Mouse (Mus musculus) ovary, postnatal 10 days (tissue): ENCODE data around the gene 1700010B08Rik.

Experiments used
- DNase-seq: peaks from one replicate; pipeline ENCODE4 v3.0.0; 2022; ENCODE audit warnings: low spot score

1700010B08Rik gene

GRCm38 (mm10) chr2:173722251-173722857, 3.1 kb downstream of the 1700010B08Rik start:
- DNase-seq = no peak

DNA sequence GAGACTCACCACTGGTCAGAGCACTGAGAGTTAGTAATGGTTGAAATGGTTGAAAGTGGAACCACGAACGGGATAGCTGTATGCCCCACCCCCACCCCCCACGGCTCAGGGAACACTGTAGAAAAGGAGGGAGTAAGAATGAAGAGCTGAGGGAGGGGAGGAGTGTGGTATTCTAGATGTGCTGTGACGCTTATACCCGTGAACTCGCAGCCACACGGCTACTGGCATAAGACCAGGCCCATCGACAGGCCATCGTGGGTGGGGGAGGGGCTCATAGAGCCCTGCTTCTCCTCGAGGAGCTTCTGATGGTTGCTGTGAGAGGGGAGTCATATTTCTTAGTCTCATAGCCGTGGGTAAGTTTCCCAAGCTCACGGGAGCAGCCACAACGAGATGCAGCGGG, 5.2 kb downstream of the 1700010B08Rik start:
- no peak for DNase-seq

GRCm38 (mm10) chr2:173724940-173725807, 6.0 kb downstream of the 1700010B08Rik start:
- no peak for DNase-seq

DNA sequence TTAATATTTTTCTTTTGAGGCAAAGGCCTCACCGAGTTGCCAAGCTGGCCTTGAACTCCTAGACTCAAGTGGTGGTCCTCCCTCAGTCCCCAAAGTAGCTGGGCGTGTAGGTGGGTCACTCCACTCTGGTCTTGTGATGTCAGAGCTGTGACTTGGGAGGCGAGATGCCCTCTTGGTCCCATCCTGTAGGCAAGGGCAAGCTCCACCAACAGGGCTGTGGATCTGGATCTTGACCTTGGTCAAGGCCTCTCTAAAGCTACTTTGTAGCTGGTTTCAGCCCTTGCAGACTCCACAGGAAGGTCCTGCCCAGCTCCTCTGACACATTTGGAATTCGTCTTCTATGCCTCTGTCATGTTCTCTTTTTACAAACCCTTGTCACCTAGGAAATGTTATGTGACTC, 6.6 kb downstream of the 1700010B08Rik start:
- no peak for DNase-seq

DNA sequence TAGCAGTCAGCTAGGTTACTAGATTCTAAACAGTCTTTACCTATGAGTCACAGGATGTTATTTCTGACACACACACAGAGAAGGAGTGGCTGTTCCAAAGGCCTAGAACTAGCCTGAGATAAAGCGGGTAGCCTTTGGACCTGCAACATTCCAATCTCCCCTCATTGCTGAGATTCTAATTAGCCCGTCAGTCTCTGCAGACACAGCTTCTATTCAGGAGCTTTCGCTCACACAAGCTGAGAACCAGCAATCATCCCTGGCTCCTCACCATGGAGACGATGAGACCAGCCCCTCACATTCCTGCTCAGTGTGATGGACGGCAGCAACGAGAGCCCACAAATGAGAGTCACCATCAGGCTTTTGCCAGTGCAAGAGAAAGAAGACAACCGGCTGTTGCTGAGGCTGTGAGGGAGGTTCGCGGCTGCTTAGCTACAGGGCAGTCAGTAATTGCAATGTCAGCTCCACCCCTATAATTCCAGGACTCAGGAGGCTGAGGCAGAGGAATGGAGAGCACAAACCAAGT, 11.3 kb downstream of the 1700010B08Rik start:
- DNase-seq = no peak

DNA sequence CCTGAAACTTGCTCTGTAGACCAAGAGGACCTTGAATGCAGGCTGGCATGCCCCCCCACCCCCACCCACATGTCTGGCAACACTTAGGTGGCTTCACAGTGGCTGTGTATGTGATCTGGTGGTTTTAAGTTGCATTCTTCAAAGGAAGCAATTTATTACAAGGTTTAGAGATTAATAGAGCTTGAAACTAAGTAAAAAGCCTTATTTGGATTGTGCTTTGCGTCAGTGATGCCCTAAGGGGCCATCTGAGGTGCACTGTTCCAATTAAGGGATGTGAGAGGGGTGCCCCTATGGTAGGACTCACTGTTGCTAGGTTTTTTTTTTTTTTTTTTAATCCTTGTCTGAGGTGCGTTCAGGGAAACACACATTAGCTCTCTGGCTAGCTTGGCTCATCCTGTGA, 15.2 kb downstream of the 1700010B08Rik start:
- DNase-seq = no peak

- DNase-seq = peak; percentile 99
Measured at GRCm38 (mm10) chr2:173737222-173737989, 18.2 kb downstream of the 1700010B08Rik start, which contains the start of gene Vapb. Gene Vapb, plus strand, starts transcription at chr2:173737511.

DNA sequence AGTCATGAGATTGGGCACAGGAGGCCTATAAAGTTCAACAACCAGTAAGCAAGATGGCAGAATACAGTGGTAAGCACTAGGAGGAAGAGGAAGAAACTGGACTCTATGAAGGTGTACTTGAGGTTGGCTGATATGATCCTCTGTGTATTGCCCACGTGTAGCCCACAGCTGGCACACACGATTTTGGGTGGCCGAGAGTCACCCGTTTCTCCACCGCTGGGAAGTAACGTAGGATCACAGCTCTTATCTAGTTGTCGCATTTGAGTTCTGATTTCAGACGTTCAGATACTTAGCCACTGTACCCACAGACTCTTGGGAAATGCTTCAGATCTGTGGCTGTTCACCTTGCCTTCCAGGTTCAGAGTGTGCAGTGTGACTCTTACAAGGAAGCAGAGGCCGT, 19.0 kb downstream of the 1700010B08Rik start:
- no peak for DNase-seq

DNA sequence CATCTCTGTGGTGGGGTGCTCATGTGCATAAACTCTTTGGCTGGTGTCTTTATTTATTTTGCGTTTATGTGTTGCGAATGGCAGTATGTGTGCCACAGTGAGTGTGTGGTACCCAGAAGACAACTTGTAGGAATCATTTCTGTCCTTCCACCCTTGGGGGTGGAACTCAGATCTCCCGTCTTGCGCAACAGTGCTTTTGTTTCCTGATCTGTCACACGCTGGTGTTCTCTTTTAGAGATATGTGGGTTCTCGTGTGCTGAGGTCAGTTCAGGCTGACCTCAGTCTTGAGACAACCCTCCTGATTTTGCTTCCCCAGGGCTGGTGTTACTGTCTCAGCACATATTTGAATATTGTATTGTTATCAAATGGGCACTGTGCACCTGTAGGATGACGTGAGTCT, 19.9 kb downstream of the 1700010B08Rik start:
- no peak for DNase-seq

DNA sequence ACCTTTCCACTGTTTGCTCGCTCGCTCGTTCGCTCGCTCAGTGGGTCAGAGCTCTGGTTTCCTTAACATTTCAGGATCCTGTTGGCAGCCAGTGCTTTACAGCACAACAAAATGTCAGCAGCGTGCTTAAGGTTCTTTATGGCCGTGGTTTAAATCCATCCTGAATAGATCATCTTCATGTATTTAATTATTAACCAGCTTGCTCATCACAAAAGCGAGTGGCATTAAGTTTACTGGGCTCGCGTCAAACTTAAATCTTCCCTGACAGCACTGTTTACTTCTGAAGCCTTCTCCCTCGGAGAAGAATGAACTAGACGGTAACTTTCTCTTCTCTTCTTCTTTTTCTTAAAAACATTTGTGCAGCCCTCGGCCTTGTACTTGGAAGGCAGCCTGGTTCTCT, 22.9 kb downstream of the 1700010B08Rik start:
- no peak for DNase-seq

DNA sequence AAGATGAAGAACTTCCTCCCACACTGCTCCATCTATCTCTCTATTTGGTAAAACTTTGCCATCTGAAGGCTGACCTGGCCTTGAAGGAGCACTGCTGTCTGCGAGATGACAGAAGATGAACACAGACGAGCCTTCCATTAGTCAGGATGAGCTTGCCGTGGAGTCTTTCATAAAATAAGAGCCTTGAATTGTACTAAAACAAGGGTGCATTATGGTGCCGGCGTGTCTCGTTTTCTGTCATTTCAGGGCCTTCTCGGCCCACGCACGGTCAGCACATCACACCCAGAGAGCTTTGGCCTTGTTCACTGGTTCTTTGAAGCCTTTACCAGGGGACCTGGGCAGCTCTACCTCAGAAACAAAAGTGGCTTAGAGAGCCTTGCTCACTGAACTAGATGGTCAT, 23.5 kb downstream of the 1700010B08Rik start:
- no peak for DNase-seq

DNA sequence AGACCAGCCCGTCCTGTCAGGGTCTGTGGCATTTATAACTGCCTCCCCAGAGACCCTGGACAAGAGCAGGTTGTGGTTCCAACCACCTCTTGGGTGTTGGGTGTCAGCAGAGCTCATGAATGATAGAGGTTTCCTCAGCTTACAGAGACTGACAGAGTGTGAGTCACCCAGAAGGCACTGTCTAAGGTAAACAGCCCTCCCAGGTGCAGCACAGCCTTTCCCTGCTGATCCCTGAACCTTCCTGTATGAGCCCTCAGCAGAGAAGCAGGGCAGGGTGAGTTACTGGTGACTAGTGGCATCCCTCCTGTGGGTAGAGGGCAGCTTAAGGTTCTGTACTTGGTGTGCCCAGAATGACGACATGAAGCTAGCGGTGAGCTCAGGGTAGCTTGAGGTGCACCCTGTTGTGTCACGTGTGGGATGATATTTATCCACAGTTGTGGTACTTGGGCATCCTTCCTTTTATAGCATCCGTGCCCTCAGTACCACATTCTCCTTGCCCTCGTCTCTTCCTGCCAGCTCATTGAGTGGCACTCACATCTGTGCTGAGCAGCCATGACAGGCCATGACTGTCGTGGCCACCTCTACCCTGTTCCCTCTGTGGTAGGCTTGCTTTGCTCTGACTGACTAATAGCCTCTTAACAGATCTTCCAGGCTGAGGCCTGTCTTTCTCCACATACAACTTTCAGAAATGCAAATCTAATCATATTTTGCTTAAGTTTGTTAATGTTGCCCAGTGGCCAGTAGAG, 25.0 kb downstream of the 1700010B08Rik start:
- no peak for DNase-seq

DNA sequence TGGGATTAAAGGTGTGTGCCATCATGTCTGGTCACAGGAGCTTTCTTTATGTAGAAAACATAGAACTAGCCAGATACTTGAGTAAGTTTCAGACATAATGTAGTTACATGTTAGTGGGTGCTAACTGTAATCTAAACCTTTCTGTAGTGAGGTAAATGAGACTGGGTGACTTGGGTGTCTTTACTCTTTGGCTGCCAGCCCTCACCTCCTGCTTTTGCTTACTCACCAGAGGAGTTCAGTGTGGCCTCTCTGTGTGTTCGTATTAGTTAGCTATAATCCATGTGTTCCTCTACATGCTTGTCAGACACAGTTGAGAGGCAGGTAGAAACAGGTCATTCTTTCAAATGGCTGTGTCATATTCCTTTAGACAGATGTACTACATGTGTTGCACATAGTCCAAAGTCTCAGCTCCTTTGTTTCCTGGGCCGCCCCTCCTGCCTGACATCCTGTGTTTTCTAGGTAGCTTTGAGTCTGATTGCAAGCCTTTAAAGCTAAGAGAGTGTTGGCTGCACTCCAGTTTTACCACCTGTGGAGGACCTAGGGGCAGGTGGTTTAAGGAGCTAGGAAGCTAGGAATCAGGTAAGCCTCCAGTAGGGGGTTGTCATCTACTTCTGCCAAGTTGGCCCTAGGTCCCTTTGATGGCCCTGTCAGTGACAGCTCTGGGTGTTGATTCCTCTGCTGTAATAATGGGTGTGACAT, 29.9 kb downstream of the 1700010B08Rik start:
- no peak for DNase-seq

DNA sequence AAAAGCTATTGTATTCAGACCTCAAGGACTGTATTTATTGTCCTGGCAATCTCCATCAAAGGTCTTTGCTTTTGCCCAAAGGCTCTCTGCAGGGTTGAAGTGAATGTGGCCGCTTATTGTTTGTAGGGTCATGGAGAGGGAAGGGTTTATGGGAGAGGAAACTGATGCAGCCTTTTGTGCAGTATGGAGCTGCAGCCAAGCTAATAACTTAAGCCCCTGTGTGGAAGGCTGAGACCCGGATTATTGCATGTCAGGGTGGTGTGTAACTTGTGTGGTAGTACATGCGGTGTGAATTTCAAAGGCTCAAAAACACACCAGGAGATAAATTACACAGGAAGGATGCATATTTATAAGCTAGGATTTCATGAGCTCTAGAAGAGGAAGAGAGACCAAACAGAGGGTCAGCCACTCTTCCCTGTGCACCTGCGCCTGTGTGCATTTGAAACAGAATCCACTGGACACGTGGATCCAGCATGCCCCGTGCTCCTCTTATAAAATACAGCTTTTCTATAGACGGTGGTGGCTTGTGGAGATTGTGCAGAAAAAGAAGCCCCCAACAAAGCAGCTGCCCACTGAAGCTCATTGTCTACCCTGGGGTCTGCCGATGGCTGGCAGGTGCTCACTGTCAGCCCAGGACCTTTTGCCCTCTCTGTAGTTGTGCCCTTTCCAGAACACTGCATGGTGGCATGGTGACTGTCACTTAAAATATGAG, 36.4 kb downstream of the 1700010B08Rik start:
- no peak for DNase-seq

DNA sequence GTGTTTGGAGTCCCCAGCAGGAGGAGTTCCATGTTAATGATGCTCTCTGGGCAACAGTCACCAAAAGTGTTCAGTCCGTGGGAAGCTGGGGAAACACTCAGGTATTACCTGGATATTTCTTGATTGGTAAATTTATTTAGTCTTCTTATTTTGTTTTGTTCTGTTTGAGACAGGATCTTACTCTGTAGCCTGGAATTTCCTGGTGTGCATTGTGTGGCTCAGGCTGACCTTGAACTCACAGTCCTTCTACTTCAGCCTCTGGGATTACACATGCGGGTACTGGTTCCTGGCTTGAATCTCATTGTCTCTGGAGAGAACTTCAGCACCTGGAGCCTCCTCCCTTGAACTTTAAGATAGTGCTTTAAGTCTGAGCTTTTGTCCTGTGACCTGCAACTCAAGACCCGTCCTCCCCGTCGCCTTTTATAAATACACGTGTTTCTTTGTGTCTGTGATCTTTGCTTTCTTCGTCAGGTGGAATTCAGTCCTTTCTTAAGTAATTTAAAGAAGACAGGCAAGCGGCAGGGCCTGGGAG, 38.5 kb downstream of the 1700010B08Rik start:
- DNase-seq = no peak

DNA sequence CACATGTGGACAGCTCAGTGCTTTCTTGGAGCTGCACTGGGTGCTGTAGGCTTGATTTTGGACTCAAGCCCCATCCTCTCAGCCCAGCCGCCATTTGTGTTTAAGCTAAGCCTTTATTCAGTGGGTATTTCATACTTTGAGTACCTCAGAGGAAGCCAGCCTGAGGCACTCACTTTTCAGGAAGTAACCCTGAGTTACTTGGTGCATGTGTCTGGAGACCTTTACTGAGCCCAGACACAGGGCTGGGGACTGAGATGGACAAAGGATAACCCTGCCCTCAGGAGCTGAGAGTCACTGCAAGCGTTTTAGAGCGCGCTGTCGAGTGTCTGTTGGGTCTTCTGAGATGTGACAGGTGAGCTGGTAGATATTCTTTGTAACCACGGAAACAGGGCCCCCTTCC, 41.4 kb downstream of the 1700010B08Rik start:
- DNase-seq = no peak

DNA sequence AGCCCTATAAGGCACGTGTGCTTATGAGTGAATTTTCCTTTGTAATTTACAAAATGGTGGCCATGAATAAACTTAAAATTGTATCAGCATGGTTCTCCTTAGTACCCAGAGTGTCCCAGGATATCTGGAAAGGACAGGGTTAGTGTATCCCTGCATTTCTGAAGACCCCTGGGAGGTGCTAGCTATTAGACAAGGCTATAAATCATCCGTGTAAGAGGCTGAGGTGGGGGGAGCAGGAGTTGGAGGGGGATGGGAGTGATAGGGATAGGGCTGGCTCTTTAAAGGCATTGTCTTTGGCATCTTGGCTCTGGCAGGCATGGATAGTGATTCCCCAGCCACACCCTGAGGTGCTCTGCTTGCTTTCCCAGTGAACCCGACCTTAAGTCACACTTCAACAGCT, 45.4 kb downstream of the 1700010B08Rik start:
- no peak for DNase-seq

- DNase-seq = no peak
Measured at GRCm38 (mm10) chr2:173767959-173768595, 48.9 kb downstream of the 1700010B08Rik start.

GRCm38 (mm10) chr2:173769183-173769582, 50.0 kb downstream of the 1700010B08Rik start:
- no peak for DNase-seq

GRCm38 (mm10) chr2:173770620-173771019, 51.4 kb downstream of the 1700010B08Rik start:
- DNase-seq = no peak
